Mouse (Mus musculus): ENCODE data around the gene Olfr324.

DNA sequence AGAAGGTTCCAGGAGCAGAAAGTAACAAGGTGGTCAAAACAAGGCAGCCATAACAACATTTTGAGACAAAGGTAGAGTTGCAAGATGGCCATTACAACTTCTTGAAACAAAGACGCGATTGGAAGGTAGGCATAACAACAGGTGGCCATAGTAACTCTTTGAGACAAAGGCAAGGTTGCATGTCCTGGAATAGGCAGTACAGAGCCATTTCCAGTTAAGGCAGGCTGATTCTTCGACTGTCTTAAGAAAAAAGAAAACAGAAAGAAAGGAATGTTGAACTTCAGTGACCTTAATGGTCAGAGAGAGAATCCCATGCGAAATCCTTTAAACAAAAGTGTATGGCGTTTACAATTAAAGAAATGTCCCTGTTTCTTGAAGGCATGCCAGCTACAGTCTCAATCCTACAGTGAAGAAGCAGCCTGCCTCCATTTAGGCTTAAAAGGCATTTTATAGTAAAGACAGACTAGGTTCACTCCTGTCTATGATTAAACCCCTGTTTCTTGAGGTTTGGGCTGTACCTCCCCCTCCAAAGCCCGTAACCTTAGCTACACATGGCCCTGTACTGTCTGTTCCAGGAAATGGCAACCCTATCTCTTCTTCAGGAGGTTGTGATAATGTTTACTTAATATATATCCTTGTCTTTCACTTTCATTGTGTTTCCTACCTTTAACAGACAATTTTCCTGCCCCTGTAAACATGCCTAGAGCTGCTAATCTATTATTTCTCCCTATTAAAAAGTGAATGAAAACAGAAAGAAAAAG lies 8.1 kb downstream of the Olfr324 start:
- TF ChIP-seq CTCF (IDR thresholded peaks at IDR 0.05; ENCODE audit: extremely low read depth, insufficient read length, insufficient replicate concordance, low read depth, low read length) (no peak), POLR2A (IDR thresholded peaks at IDR 0.05; ENCODE audit: low read depth, low read length) (no peak)

All from small intestine, adult 2 months (tissue).